Mouse (Mus musculus): ENCODE results near the gene Smc4. TPM values are rescaled to one million over a fixed set of nuclear protein-coding genes. Genes with fewer than 3 reads are reported as not detected.

The Smc4 gene
- total RNA-seq, 2 experiments from 2014 or later, result 5.1 to 6.1 TPM

GRCm38 (mm10) chr3:69062764-69063163, 58.2 kb downstream of the Smc4 start:
- intact Hi-C loops (cut with DNase I), result loop anchor here (2.0 kb wide), 1 partner anchor 18 kb away; the partner anchor contains the start of gene Trim59

GRCm38 (mm10) chr3:69064005-69064404, 59.5 kb downstream of the Smc4 start:
- no peak for DNase-seq (ENCODE audit: low spot score in 2 of 2)
- intact Hi-C loops (cut with DNase I), result loop anchor here (2.0 kb wide), 1 partner anchor 63 kb away; the partner anchor contains the start of gene Kpna4

More at GRCm38 (mm10) chr3:69062764-69063163, 58.2 kb downstream of the Smc4 start:
- DNase-seq (ENCODE audit: low spot score in 2 of 2), result no peak

Small RNA genes lying within 50 kb of the gene (microRNA-seq; reads per million reads assigned to microRNA genes)
- gene Mir15b, result 400 reads per million, percentile 68 among the genes with 10 or more reads in this experiment
- gene Mir16-2, result 112 reads per million, percentile 56 among the genes with 10 or more reads in this experiment

Other genes with a start within 250 kb of the Smc4 start
- 10 to 100 TPM; 15.3 to 22.3 TPM for gene 1110032F04Rik, start 135.2 kb upstream of the Smc4 start, total RNA-seq (2021)
- gene Ift80, start 168 bp upstream of the Smc4 start, total RNA-seq (2021), result 10 to 100 TPM; 22.5 to 23.6 TPM
- gene Trim59, start 40.0 kb downstream of the Smc4 start, total RNA-seq (2021), result 10 to 100 TPM; 10.3 to 10.4 TPM
- gene Kpna4, start 122.4 kb downstream of the Smc4 start, total RNA-seq (2021), result 10 to 100 TPM; 64.6 to 73.1 TPM
- not detected for gene Arl14, start 217.7 kb downstream of the Smc4 start, total RNA-seq (2021)